Mouse (Mus musculus): ENCODE data around the gene Kif22. TPM values are rescaled to one million over a fixed set of nuclear protein-coding genes. Genes with fewer than 3 reads are reported as not detected.
A peak's percentile ranks its signal among the peaks of the same experiment; 100 is the strongest.

The Kif22 gene
- polyA plus RNA-seq, 1 experiment from 2014 or later = 20.0 TPM

DNA sequence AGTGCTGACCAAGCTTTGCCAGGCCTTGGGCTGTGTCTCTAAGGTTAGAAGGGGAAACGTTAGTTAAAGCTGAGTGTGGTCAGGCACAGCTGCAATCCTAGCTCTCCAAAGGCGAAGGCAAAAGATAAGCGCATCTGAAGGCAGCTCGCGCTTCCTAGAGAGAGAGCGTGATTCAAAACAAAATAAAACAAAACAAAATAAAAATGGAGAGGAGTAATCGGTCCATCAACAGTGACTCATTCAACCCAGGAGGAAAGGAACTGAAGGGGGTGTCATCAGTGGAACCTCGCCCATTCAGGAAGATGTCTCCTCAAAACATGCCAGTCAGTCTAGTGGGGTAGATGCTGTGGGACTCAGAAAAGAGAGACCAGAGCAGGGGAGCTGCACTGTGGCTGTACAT is 40.0 kb upstream of the Kif22 start:
- Histone ChIP-seq H3K4me2 (no peak overlapping the region), H3K4me3 (replicated peaks) (no peak overlapping the region), H3K27me3 (replicated peaks) (no peaks in the 10 kb centered on the region), H3K9me3 (replicated peaks) (no peaks in the 10 kb centered on the region), H3K36me3 (no peaks in the 10 kb centered on the region), H3K4me1 (no peaks in the 10 kb centered on the region), H3K27ac (replicated peaks) (no peak overlapping the region), H3K9ac (replicated peaks) (no peak overlapping the region)
- WGBS = 86% methylated on average over 8 of the region's 8 CpGs
- no peak for ATAC-seq (ENCODE audit: low FRiP score)

DNA sequence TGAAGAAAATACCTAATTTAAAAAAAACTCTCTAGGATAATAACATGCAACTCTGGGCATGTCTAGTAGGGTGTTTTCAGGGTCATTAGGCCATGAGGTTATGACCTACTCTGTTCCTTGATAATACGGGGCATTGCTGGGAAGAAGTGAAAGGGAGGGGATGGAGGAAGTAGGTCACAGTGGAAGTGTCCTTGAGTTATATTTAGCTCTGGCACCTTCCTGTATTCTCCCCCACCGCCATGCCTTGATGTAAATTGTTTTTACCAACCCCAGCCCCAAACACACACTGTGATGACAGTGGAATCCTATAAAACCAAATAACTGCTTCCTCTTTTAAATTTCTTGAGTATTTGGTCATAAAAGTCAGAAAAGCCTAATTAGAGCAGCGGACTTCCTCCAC is 37.8 kb upstream of the Kif22 start:
- no peak overlapping the region for H3K9ac ChIP-seq (replicated peaks)
- H3K27me3 ChIP-seq (replicated peaks) = no peaks in the 10 kb centered on the region
- H3K27ac ChIP-seq (replicated peaks) = no peak overlapping the region
- no peaks in the 10 kb centered on the region for H3K36me3 ChIP-seq
- H3K4me2 ChIP-seq = no peak overlapping the region
- ATAC-seq (ENCODE audit: low FRiP score) = no peak
- no peaks in the 10 kb centered on the region for H3K9me3 ChIP-seq (replicated peaks)
- no peak overlapping the region for H3K4me3 ChIP-seq (replicated peaks)
- WGBS = 54% methylated on average over 3 of the region's 3 CpGs
- H3K4me1 ChIP-seq = no peaks in the 10 kb centered on the region

DNA sequence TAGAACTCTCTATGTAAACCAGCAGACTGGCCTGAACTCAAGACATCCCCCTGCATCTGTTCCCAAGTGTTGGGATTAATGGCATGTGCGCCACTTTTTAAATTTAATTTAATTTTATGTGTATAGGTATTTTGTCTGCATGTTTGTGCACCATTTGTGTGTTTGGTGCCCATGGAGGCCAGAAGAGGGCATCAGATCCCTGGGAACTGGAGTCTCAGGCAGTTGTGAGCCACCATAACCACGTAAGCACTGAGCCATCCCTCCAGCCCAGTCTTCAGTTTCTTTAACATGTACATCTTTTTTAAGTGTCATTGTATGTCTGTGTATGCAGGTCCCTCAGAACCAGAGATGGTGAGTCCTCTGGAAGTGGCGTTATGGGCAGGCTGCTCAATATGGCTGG is 35.4 kb upstream of the Kif22 start:
- WGBS = 89% methylated on average over 3 of the region's 3 CpGs
- H3K4me2 ChIP-seq = no peak overlapping the region
- ATAC-seq (ENCODE audit: low FRiP score) = no peak
- no peak overlapping the region for H3K4me3 ChIP-seq (replicated peaks)
- no peak overlapping the region for H3K9ac ChIP-seq (replicated peaks)
- no peaks in the 10 kb centered on the region for H3K9me3 ChIP-seq (replicated peaks)
- no peaks in the 10 kb centered on the region for H3K4me1 ChIP-seq
- no peak overlapping the region for H3K27ac ChIP-seq (replicated peaks)
- no peaks in the 10 kb centered on the region for H3K27me3 ChIP-seq (replicated peaks)
- H3K36me3 ChIP-seq = no peaks in the 10 kb centered on the region

DNA sequence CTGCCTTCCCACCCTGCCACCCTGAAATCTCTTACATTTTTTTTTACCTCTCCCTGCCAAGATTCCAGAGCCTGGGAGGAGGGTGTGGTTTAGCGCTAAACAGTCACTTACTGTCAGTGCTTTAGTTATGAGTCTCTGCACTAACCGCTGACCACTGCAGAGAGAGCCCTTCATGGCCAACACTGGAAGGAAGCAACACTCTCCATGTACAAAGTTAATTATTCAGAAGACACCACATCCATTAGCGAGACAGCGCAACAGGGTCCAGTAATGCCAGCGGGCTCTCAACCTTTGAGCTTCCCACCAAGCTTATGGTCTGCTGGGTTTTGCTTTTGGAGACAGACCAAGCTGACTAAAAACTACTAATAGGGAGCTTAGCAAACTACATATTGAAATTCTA is 33.9 kb upstream of the Kif22 start:
- Histone ChIP-seq H3K4me3 (replicated peaks) (no peak overlapping the region), H3K4me2 (no peak overlapping the region), H3K27ac (replicated peaks) (no peak overlapping the region), H3K9ac (replicated peaks) (no peak overlapping the region), H3K27me3 (replicated peaks) (no peaks in the 10 kb centered on the region), H3K9me3 (replicated peaks) (no peaks in the 10 kb centered on the region), H3K4me1 (no peaks in the 10 kb centered on the region), H3K36me3 (no peaks in the 10 kb centered on the region)
- 93% methylated on average over 5 of the region's 5 CpGs for WGBS
- ATAC-seq (ENCODE audit: low FRiP score) = no peak

DNA sequence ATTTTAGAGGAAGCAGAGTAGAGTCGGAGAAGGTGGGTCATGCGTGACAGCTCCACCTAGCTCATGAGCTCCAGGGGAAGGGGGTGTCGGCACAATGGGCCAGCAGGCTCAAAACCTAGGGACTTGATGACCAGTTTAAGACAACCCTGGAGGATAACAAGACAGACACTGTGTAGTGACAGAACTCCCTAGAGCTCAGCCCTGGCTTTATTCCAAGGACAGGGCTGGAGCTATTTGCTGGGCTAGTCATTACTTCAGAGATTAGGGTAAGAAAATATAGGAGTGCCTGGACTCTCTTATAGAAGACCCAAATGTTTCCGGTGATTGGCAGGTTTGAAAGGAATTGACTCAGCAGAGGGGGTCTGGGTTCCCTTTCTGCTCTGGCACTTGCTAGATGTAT is 30.9 kb upstream of the Kif22 start:
- Histone ChIP-seq H3K4me3 (replicated peaks) (no peak overlapping the region), H3K27ac (replicated peaks) (no peak overlapping the region), H3K9me3 (replicated peaks) (no peaks in the 10 kb centered on the region), H3K9ac (replicated peaks) (no peak overlapping the region), H3K4me1 (no peaks in the 10 kb centered on the region), H3K4me2 (no peak overlapping the region), H3K36me3 (no peaks in the 10 kb centered on the region), H3K27me3 (replicated peaks) (no peaks in the 10 kb centered on the region)
- 95% methylated on average over 4 of the region's 4 CpGs for WGBS
- ATAC-seq (ENCODE audit: low FRiP score) = no peak

DNA sequence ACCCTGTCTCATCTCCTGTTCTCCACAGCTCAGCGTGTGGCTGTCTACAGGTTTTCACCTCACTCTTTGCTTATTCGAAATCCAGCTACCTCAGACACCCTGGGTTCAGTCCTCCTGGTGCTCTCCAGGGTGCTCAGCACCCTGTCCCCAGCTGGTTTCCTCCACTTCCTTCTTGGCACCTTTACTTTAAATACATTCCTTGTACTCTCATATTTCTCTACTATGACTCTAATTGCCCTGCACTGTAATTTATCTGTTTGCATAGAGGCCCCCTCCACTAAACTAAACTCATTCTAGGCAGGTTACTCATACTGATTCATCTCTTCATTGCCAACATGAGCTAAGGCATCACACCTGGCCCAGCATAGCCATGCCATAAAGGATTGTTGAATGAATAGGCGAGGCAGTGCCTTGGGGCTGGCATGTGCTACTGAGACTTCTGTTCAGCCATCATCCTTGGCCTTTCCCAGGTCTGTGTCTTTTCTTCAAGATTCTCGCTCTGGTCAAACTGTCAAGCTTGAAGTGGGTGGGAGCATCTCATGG is 28.7 kb upstream of the Kif22 start:
- H3K9ac ChIP-seq (replicated peaks) = no peak overlapping the region
- no peaks in the 10 kb centered on the region for H3K9me3 ChIP-seq (replicated peaks)
- no peaks in the 10 kb centered on the region for H3K4me1 ChIP-seq
- H3K36me3 ChIP-seq = no peaks in the 10 kb centered on the region
- no peak overlapping the region for H3K4me2 ChIP-seq
- H3K27me3 ChIP-seq (replicated peaks) = no peaks in the 10 kb centered on the region
- no peak for ATAC-seq (ENCODE audit: low FRiP score)
- H3K27ac ChIP-seq (replicated peaks) = no peak overlapping the region
- H3K4me3 ChIP-seq (replicated peaks) = no peak overlapping the region
- WGBS = 79% methylated on average over 4 of the region's 4 CpGs

DNA sequence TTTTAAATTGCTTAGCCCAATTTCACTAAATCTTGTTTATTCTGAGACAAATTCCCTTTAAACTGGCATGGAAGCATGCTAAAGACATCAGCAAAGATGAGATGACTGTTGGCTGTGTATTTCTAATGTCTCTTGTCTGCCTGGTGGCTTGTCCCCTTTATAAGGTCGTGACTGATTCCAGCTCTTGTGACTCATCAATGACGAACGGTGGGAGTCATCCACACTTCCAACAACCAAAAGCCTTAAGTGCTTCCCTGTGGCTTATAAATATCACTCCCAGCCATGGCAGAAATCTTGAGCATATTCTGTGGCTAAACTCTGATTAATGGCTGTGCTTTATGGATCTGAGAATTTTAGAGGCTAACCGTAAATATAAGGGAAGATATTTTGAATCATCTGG is 24.0 kb upstream of the Kif22 start:
- Histone ChIP-seq H3K27me3 (replicated peaks) (no peaks in the 10 kb centered on the region), H3K9ac (replicated peaks) (no peak overlapping the region), H3K4me1 (no peaks in the 10 kb centered on the region), H3K9me3 (replicated peaks) (no peaks in the 10 kb centered on the region), H3K4me3 (replicated peaks) (no peak overlapping the region), H3K4me2 (no peak overlapping the region), H3K36me3 (no peaks in the 10 kb centered on the region), H3K27ac (replicated peaks) (no peak overlapping the region)
- 79% methylated on average over 4 of the region's 4 CpGs for WGBS
- ATAC-seq (ENCODE audit: low FRiP score) = no peak

DNA sequence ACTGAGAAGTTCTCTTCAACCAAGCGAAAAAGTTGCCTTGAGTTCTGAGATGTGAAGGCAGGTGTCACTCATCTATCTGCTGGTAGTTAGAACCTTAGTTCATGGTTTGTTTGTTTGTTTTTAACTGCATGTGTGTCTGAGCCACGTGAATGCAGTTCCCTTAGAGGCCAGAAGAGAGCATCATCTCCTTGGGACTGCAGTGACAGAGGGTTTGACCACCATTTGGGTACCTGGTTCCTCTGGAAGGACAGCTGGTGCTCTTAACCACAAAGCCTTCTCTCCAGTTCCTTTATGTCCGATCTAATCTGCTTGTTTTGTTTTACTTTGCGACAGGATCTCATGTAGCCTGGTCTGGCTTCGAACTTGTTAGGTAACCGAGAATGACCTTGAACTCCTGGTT is 23.3 kb upstream of the Kif22 start:
- Histone ChIP-seq H3K4me1 (no peaks in the 10 kb centered on the region), H3K27ac (replicated peaks) (no peak overlapping the region), H3K27me3 (replicated peaks) (no peaks in the 10 kb centered on the region), H3K36me3 (no peaks in the 10 kb centered on the region), H3K4me3 (replicated peaks) (no peak overlapping the region), H3K9me3 (replicated peaks) (no peaks in the 10 kb centered on the region), H3K9ac (replicated peaks) (no peak overlapping the region), H3K4me2 (no peak overlapping the region)
- WGBS = 88% methylated on average over 6 of the region's 6 CpGs
- no peak for ATAC-seq (ENCODE audit: low FRiP score)

DNA sequence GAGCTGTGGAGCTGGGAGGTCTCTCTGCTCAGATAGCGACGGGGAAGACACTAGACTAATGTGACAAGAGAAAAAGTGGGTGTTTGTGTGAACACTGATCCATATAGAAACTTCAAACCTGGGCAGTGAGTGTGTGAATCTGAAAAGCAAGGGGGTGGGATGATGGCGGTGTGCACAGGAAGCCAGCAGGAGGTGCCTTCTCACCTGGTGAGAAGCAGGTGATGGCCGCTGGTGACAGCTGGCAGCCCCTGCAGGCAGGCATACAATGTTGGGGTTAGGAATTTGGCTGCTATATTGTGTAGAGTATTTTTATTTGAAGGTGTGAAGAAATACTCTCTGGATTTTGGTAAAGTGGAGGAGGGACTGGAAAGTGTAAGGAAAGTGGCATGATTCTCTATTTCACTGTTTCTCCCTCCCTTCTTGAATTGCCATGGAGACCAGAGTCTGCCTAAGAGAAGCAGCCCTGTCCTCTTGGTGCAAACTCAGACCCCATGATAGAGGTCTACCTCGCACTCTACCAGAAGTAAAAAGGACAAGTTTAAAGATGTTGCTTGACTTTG is 12.8 kb upstream of the Kif22 start:
- no peak overlapping the region for H3K4me2 ChIP-seq
- no peaks in the 10 kb centered on the region for H3K9me3 ChIP-seq (replicated peaks)
- no peak overlapping the region for H3K4me3 ChIP-seq (replicated peaks)
- H3K36me3 ChIP-seq = no peaks in the 10 kb centered on the region
- H3K4me1 ChIP-seq = no peaks in the 10 kb centered on the region
- no peak overlapping the region for H3K9ac ChIP-seq (replicated peaks)
- ATAC-seq (ENCODE audit: low FRiP score) = no peak
- peaks cover 4% of the 10 kb centered on the region; the same call in 1 of the 2 replicates for H3K27me3 ChIP-seq (replicated peaks)
- 76% methylated on average over 5 of the region's 5 CpGs for WGBS
- H3K27ac ChIP-seq (replicated peaks) = no peak overlapping the region

DNA sequence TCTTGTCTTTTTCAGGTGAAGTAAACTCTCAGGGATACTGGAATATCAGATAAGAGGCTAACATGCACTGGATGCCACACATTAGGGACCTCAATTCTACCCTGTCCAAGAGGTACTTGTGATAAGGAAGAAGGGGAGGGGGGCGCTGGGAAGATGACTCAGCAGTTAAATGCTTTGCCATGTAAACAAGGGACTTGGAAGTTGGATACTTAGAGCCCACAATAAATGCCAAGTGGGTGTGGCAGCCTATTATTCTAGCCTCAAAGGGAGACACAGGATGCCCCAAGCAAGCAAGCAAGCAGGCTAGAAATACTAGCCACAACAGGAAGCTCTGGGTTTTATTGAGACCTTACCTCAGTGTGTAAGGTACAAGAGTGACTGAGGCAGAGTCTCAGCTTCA is 11.0 kb downstream of the Kif22 start:
- Histone ChIP-seq H3K9me3 (replicated peaks) (no peaks in the 10 kb centered on the region), H3K27me3 (replicated peaks) (no peaks in the 10 kb centered on the region), H3K9ac (replicated peaks) (no peak overlapping the region), H3K27ac (replicated peaks) (no peak overlapping the region), H3K4me3 (replicated peaks) (no peak overlapping the region), H3K4me1 (peaks cover 16% of the 10 kb centered on the region), H3K4me2 (no peak overlapping the region), H3K36me3 (no peaks in the 10 kb centered on the region)
- 50% methylated on average over 1 of the region's 1 CpGs for WGBS
- no peak for ATAC-seq (ENCODE audit: low FRiP score)

DNA sequence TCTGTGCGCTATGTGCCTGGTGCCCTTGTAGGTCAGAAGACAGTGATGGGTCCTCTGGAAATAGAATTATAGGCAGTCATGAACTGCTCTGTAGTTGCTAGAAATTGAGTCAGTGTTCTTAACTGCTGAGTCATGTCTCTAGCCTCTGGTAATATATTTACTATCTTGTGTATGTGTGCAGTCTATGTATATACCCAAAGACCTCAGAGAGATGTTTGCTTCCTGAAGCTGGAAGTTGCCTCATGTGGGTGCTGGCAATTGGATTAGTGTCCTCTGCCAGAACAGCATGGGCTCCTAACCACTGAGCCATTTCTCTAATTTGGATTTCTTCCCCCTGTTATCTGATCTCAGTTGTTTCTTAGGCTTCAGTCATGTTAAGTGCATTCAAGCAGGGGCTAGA is 12.1 kb downstream of the Kif22 start:
- peaks cover 17% of the 10 kb centered on the region for H3K4me1 ChIP-seq
- ATAC-seq (ENCODE audit: low FRiP score) = no peak
- WGBS = 100% methylated on average over 1 of the region's 1 CpGs
- no peak overlapping the region for H3K9ac ChIP-seq (replicated peaks)
- H3K27me3 ChIP-seq (replicated peaks) = no peaks in the 10 kb centered on the region
- H3K4me3 ChIP-seq (replicated peaks) = no peak overlapping the region
- no peak overlapping the region for H3K27ac ChIP-seq (replicated peaks)
- H3K4me2 ChIP-seq = no peak overlapping the region
- H3K9me3 ChIP-seq (replicated peaks) = no peaks in the 10 kb centered on the region
- no peaks in the 10 kb centered on the region for H3K36me3 ChIP-seq

DNA sequence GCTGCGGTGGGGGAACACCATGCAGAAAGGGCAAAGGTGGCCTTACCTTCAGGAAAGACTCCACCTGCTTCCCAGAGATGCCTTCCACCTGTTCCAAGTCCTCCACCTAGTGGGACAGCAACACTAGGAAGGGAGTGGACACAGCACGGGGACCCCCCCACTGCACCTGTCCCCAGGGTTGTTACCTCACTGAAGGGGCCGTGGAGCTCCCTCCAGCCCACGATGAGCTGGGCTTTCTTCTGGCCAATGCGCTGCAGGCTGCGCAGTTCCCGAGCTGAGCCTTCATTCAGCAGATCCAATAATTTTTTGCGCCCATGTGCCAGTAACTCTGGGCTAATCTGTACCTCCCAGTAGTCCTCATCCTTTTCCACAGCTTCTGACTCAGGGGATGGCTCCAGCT is 14.4 kb downstream of the Kif22 start:
- 54% methylated on average over 8 of the region's 8 CpGs for WGBS
- H3K9me3 ChIP-seq (replicated peaks) = no peaks in the 10 kb centered on the region
- peak overlapping the region; percentile 90 for H3K4me2 ChIP-seq

More for the DNA sequence above, 14.4 kb downstream of the Kif22 start:
- ATAC-seq (ENCODE audit: low FRiP score) = no peak; the same call in none of the 2 replicates
- Histone ChIP-seq H3K4me1 (peaks cover 40% of the 10 kb centered on the region), H3K27ac (replicated peaks) (peak overlapping the region; percentile 100), H3K4me3 (replicated peaks) (peak overlapping the region; percentile 65), H3K27me3 (replicated peaks) (no peaks in the 10 kb centered on the region), H3K9ac (replicated peaks) (peak overlapping the region; percentile 60), H3K36me3 (peaks cover 12% of the 10 kb centered on the region)
